Mouse (Mus musculus) ovary, adult 2 months (tissue): Measurements from ENCODE around the gene Ppat. TPM values are rescaled to one million over a fixed set of nuclear protein-coding genes. Genes with fewer than 3 reads are reported as not detected.

Source experiments
- polyA plus RNA-seq: library from polyadenylated mRNA; depleted of rRNA; stranded (reverse); fragments of >200 nt; gene quantifications from 2 replicates; pipeline ENCODE4 v1.2.3, GENCODE M21; 2012; rRNA removed

The Ppat gene
- polyA plus RNA-seq: 7.5 and 9.2 TPM in 2 replicates

GRCm38 (mm10) chr5:76951106-76952027 lies at the start of gene Ppat, which contains the start of gene Paics:
Gene Ppat (minus strand): TSS chr5:76951578.
Gene Paics (plus strand): TSS chr5:76951307.

GRCm38 (mm10) chr5:76974554-76975285 lies 23.3 kb upstream of the Ppat start, which contains the start of gene Srp72:
Gene Srp72 (plus strand): TSS chr5:76974683.

GRCm38 (mm10) chr5:76905405-76906154 lies 45.8 kb downstream of the Ppat start, which contains the start of gene Aasdh:
Gene Aasdh (minus strand): TSS chr5:76905514.

Other genes starting within 250 kb of the Ppat start
- gene Aasdh, start 46.1 kb downstream of the Ppat start, polyA plus RNA-seq: 8.3 and 9.8 TPM in 2 replicates
- 60.0 and 65.5 TPM in 2 replicates for gene Paics, start 271 bp downstream of the Ppat start, polyA plus RNA-seq
- gene Srp72, start 23.1 kb upstream of the Ppat start, polyA plus RNA-seq: 18.0 and 20.1 TPM in 2 replicates
- not detected in 2 replicates for gene Arl9, start 52.5 kb upstream of the Ppat start, polyA plus RNA-seq
- 0.08 and 0.31 TPM in 2 replicates for gene Thegl, start 64.4 kb upstream of the Ppat start, polyA plus RNA-seq
- gene Hopx, start 163.5 kb upstream of the Ppat start, polyA plus RNA-seq: 24.7 and 25.2 TPM in 2 replicates